Mouse (Mus musculus): Measurements from ENCODE around the gene Ssxb3.
"Not testable (repeated sequence)": the region's sequence is repeated elsewhere in the genome, so short reads cannot be mapped to it uniquely, and the experiment has no call there.

The Ssxb3 gene

DNA sequence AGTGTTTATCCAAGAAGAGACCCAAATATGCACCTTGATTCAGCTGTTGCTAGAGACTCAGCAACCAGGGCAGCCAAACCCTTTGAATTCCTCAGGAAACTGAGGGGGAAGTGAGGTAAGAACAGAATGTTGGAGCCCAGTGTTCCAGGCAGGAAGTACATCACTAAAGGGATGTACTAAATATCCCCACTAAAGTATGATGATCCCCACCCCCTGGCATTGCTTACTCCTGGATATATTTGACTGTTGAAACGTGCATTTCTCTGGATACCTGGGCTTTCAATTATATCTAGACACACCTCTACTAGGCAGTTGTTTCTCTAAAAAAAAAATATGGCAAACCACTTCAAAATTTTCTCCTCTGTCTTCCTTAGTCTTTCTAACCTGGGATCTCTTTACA, at the start of gene Ssxb3:
Gene Ssxb3 (minus strand): TSS at position 101 of the 400 bp plus-strand sequence.
- DNase-seq (ENCODE audit: extremely low read depth, low read depth): not testable (repeated sequence)

DNA sequence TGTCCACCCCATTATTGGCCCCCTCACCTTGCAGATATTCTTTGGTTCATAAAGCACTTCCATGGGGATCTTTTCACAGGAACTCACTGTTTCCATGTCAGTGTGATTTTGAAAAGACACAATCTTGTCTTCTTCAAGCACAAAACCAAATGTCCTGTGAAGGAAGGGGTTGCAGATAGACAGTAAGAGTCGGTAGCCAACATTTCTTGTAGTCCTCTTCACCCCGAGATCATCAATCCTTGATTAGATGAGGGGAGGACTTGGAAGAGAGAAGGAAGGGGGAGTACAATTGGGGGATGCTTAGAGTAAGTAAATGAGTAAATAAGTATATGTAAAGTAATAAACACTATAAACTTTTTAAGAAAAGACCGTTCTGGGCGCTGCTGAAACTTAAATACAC, 43.5 kb downstream of the Ssxb3 start, which contains the start of gene Ssxb6:
Gene Ssxb6 (minus strand): TSS at position 101 of the 400 bp plus-strand sequence.
- not testable (repeated sequence) for DNase-seq (ENCODE audit: extremely low read depth, low read depth)
